15 mouse cellular contexts compared by ENCODE assay signal in genomic region chr19:9032502-9033129, GRCm38 (mm10). TPM values are rescaled to one million over a fixed set of nuclear protein-coding genes. Genes with fewer than 3 reads are reported as not detected.
A peak's percentile ranks its signal among the peaks of the same experiment; 100 is the strongest.
DNase-seq lines count a peak whose midpoint lies in the region; ATAC-seq and TF ChIP-seq lines count a peak whose summit lies in the region.
"Had no signal": no experiment of that assay in that cellular context is flagged by ENCODE, and none has a peak within 500 bp of the region (broad histone marks: within the 10 kb centered on the region; RNA-seq: fewer than 3 reads in every experiment).

No protein-coding gene starts in this region.

- no peaks in the 10 kb centered on the region for H3K79me2 ChIP-seq in myocyte (ENCODE audit: control insufficient read depth, insufficient read depth)

- no peak overlapping the region for H3K4me2 ChIP-seq in kidney, embryonic 15.5 days
- H3K4me2 ChIP-seq in embryonic facial prominence, embryonic 15.5 days (replicated peaks): no peak overlapping the region
- H3K4me2 ChIP-seq in myocyte (ENCODE audit: low read depth): peak overlapping the region; percentile 5
- H3K4me2 ChIP-seq: limb, embryonic 15.5 days had no signal

- no peak for TF ChIP-seq CTCF in gastrocnemius, adult 2 months (IDR thresholded peaks at IDR 0.05)

- H3K27ac ChIP-seq in gastrocnemius, adult 2 months: peak overlapping the region; percentile 81
- 0 out of 2 replicates have a peak overlapping the region, but pooled peaks have one; percentile 18 for H3K27ac ChIP-seq in kidney, embryonic 15.5 days
- H3K27ac ChIP-seq in embryonic facial prominence, embryonic 15.5 days (replicated peaks): peak overlapping the region; percentile 85
- H3K27ac ChIP-seq: limb, embryonic 15.5 days had no signal

- WGBS in kidney, embryonic 15.5 days: 58% methylated on average over 7 of the region's 7 CpGs
- WGBS in embryonic facial prominence, embryonic 15.5 days: 28% methylated on average over 7 of the region's 7 CpGs

- H3ac ChIP-seq in myocyte (ENCODE audit: control insufficient read depth, insufficient read length): no peak overlapping the region

- H3K4me1 ChIP-seq in kidney, embryonic 15.5 days: peaks cover 13% of the 10 kb centered on the region; the same call in 1 of the 2 replicates
- H3K4me1 ChIP-seq in embryonic facial prominence, embryonic 15.5 days: peaks cover 36% of the 10 kb centered on the region

- no peak for ATAC-seq in kidney, embryonic 15.5 days (replicated peaks; ENCODE audit: low FRiP score)
- no peak; the same call in 1 of the 2 replicates for ATAC-seq in embryonic facial prominence, embryonic 15.5 days (ENCODE audit: insufficient number of reproducible peaks, low FRiP score, low TSS enrichment, low read depth)
- no peak for ATAC-seq in erythroid progenitor cell, adult 5-6 weeks (replicated peaks; ENCODE audit: low FRiP score, poor library complexity, severe bottlenecking)
- ATAC-seq: inflammation-experienced regulatory T-cells, adult 6 months had no signal

- intact Hi-C loops in gastrocnemius, adult 2 months (cut with DNase I): no loop called here

- no peak overlapping the region for H3K9ac ChIP-seq in kidney, embryonic 15.5 days
- H3K9ac ChIP-seq in embryonic facial prominence, embryonic 15.5 days: no peak overlapping the region
- H3K9ac ChIP-seq: limb, embryonic 15.5 days had no signal

- H3K36me3 ChIP-seq in kidney, embryonic 15.5 days: no peaks in the 10 kb centered on the region
- H3K36me3 ChIP-seq in embryonic facial prominence, embryonic 15.5 days: no peaks in the 10 kb centered on the region
- no peaks in the 10 kb centered on the region for H3K36me3 ChIP-seq in myocyte (ENCODE audit: control insufficient read depth, insufficient read depth)
- H3K36me3 ChIP-seq: limb, embryonic 15.5 days had no signal

- H3K4me3 ChIP-seq in gastrocnemius, adult 2 months: no peak overlapping the region
- H3K4me3 ChIP-seq in kidney, embryonic 15.5 days (replicated peaks): no peak overlapping the region
- no peak overlapping the region for H3K4me3 ChIP-seq in embryonic facial prominence, embryonic 15.5 days (replicated peaks)
- H3K4me3 ChIP-seq in myocyte: no peak overlapping the region
- H3K4me3 ChIP-seq: limb, embryonic 15.5 days had no signal

- H3K27me3 ChIP-seq in kidney, embryonic 15.5 days: no peaks in the 10 kb centered on the region
- no peaks in the 10 kb centered on the region for H3K27me3 ChIP-seq in embryonic facial prominence, embryonic 15.5 days
- no peaks in the 10 kb centered on the region for H3K27me3 ChIP-seq in myocyte (ENCODE audit: control insufficient read depth, insufficient read depth, insufficient read length)
- H3K27me3 ChIP-seq: limb, embryonic 15.5 days had no signal

- no peaks in the 10 kb centered on the region for H3K9me3 ChIP-seq in kidney, embryonic 15.5 days (replicated peaks)
- no peaks in the 10 kb centered on the region for H3K9me3 ChIP-seq in embryonic facial prominence, embryonic 15.5 days (replicated peaks)
- H3K9me3 ChIP-seq: limb, embryonic 15.5 days had no signal

- TF ChIP-seq POLR2A in myocyte (IDR thresholded peaks at IDR 0.05; ENCODE audit: insufficient read length, low read depth): no peak

- no peak for DNase-seq in gastrocnemius, adult 2 months
- no peak for DNase-seq in gastrocnemius, postnatal 10 days
- DNase-seq in kidney, postnatal 4 days: no peak
- DNase-seq in thymus, postnatal 14 days: no peak
- DNase-seq: kidney, postnatal 14 days; layer of hippocampus, postnatal 36 days; thymus, adult 18-20 months had no signal

TF ChIP-seq in myocyte, 11 proteins besides CTCF, POLR2A, EP300 and RAD21:
- TF ChIP-seq MAX (IDR thresholded peaks at IDR 0.05; ENCODE audit: low read depth) (no peak), USF1 (IDR thresholded peaks at IDR 0.05; ENCODE audit: low read depth) (no peak), E2F4 (IDR thresholded peaks at IDR 0.05; ENCODE audit: insufficient read depth) (no peak), TCF3 (IDR thresholded peaks at IDR 0.05; ENCODE audit: insufficient read length, low read depth) (no peak), MYOG (IDR thresholded peaks at IDR 0.05; ENCODE audit: control insufficient read depth in 1 of 3, insufficient read depth in 1 of 3, insufficient read length in 2 of 3, low read depth in 2 of 3) (no peak), POLR2AphosphoS2 (IDR thresholded peaks at IDR 0.05; ENCODE audit: insufficient read length, low read depth) (no peak)
TF ChIP-seq in myocyte: peak in this region for 0.

RNA-seq across cellular contexts. Expression of gene Ahnak, which starts 43.5 kb away (rescaled TPM):
- total RNA-seq in gastrocnemius, adult 2 months (2021): 100 to 1,000 TPM; 212 to 217 TPM
- total RNA-seq in gastrocnemius, postnatal 10 days (2021): 100 to 1,000 TPM; 235 to 267 TPM
- polyA plus RNA-seq in kidney, embryonic 15.5 days (2015; fragmentation: Nextera tagmentation; extraction: Ambion mirVana): 17.3 and 18.2 TPM in 2 replicates
- polyA plus RNA-seq in embryonic facial prominence, embryonic 15.5 days (2015; fragmentation: Nextera tagmentation; extraction: Ambion mirVana): 71.9 and 92.4 TPM in 2 replicates
- polyA plus RNA-seq in myocyte (2012; fragmentation: generic; extraction: Trizol): 93.3 TPM
- 13.0 and 13.8 TPM in 2 replicates for total RNA-seq in erythroid progenitor cell, adult 5-6 weeks (2015; ENCODE audit: low replicate concordance)
- 13.3 and 15.7 TPM in 2 replicates for total RNA-seq in erythroid progenitor cell, adult 5-6 weeks (2017; ENCODE audit: low replicate concordance)

RNA-seq across cellular contexts. Expression of gene Scgb1a1, which starts 55.1 kb away (rescaled TPM):
- total RNA-seq in gastrocnemius, adult 2 months (2021): not detected
- under 1 TPM in 1 of 2 experiments, not detected in 1; 0.63 TPM for total RNA-seq in gastrocnemius, postnatal 10 days (2021)
- polyA plus RNA-seq in kidney, embryonic 15.5 days (2015; fragmentation: Nextera tagmentation; extraction: Ambion mirVana): not detected in 2 replicates
- 1.3 and 1.4 TPM in 2 replicates for polyA plus RNA-seq in embryonic facial prominence, embryonic 15.5 days (2015; fragmentation: Nextera tagmentation; extraction: Ambion mirVana)
- polyA plus RNA-seq in myocyte (2012; fragmentation: generic; extraction: Trizol): not detected
- total RNA-seq in erythroid progenitor cell, adult 5-6 weeks (2015; ENCODE audit: low replicate concordance): not detected in 2 replicates
- total RNA-seq in erythroid progenitor cell, adult 5-6 weeks (2017; ENCODE audit: low replicate concordance): not detected in 2 replicates
- total RNA-seq: gastrocnemius, adult 18-20 months; layer of hippocampus, postnatal 36 days had no signal
- polyA plus RNA-seq: C2C12; inflammation-experienced regulatory T-cells, adult 6 months had no signal

Comparison
In these comparisons a context has a peak if more than half of its experiments do, and no peak if none do; other contexts are left out.
1. H3K27ac ChIP-seq: peak in every context shown above with its lines; median percentile 85 in embryonic facial prominence, embryonic 15.5 days; 81 in gastrocnemius, adult 2 months; 18 in kidney, embryonic 15.5 days.
2. RNA of gene Ahnak, which starts 43.5 kb away (total RNA-seq): 235 to 267 TPM in gastrocnemius, postnatal 10 days and 212 to 217 TPM in gastrocnemius, adult 2 months; 13.0 to 15.7 TPM in erythroid progenitor cell, adult 5-6 weeks; every median in the first group is over 10 times any median in the second.